Mouse (Mus musculus): ENCODE results near the gene BC030870. TPM values are rescaled to one million over a fixed set of nuclear protein-coding genes. Genes with fewer than 3 reads are reported as not detected.

BC030870 gene
- polyA plus RNA-seq, 1 experiment from 2014 or later = not detected

DNA sequence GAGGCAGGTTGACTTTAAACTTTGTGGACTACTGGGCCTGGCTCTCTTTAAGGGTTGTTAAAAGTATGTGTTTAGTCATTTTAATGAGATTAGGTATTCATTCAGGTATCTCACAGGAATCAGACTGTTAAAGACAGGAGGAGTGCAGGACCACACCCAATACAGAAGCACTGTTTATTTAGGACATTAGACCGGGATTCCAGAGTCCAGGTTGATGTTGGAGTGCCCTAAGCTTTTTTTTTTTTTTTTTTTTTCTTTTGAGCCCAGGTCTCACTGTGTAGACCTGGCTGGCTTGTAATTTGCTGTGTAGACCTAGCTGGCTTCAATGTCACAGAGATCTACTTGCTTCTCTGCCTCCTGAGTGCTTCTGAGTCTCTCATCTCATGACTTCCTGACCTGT is 3.3 kb downstream of the BC030870 start:
- Histone ChIP-seq H3K4me3 (ENCODE audit: low read depth, low read length) (no peak overlapping the region), H3K9ac (ENCODE audit: low read length) (no peak overlapping the region), H3K4me1 (ENCODE audit: control insufficient read depth, insufficient read depth, low read length) (no peaks in the 10 kb centered on the region), H3K4me2 (ENCODE audit: low read depth, severe bottlenecking) (no peak overlapping the region), H3K9me3 (ENCODE audit: control insufficient read depth, low read length) (no peaks in the 10 kb centered on the region), H3K27me3 (ENCODE audit: control insufficient read depth, insufficient read depth, low read length) (no peaks in the 10 kb centered on the region), H3K36me3 (ENCODE audit: control insufficient read depth, insufficient read depth, low read length) (no peaks in the 10 kb centered on the region), H3K27ac (replicated peaks; ENCODE audit: low read depth, low read length) (no peak overlapping the region)
- ATAC-seq (ENCODE audit: insufficient number of reproducible peaks, low FRiP score, low TSS enrichment, low read depth) (no peak), DNase-seq (ENCODE audit: low spot score) (no peak)
- WGBS = 81% methylated on average over 1 of the region's 1 CpGs

DNA sequence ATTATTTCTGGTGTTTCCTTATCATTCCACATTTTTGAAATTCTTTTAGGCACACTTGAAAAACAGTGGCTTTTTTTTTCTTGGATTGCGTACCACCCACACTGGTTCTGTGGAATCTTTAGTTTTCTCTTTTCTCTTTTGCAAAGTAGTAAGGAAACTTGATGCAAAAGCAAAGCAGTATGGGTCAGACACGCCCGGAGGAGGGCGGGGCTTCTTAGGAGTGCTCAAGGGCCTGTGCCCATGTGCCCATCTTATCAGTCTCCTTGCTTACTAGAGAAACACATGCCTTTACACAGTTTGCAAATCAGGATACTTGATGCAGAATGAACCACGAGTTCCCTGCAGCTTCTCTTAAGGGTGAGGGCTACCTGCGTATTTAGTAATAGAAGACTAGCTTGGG is 17.3 kb downstream of the BC030870 start:
- Histone ChIP-seq H3K4me1 (ENCODE audit: control insufficient read depth, insufficient read depth, low read length) (no peaks in the 10 kb centered on the region), H3K27me3 (ENCODE audit: control insufficient read depth, insufficient read depth, low read length) (no peaks in the 10 kb centered on the region), H3K27ac (replicated peaks; ENCODE audit: low read depth, low read length) (no peak overlapping the region), H3K36me3 (ENCODE audit: control insufficient read depth, insufficient read depth, low read length) (no peaks in the 10 kb centered on the region), H3K9ac (ENCODE audit: low read length) (no peak overlapping the region), H3K4me2 (ENCODE audit: low read depth, severe bottlenecking) (no peak overlapping the region), H3K4me3 (ENCODE audit: low read depth, low read length) (no peak overlapping the region), H3K9me3 (ENCODE audit: control insufficient read depth, low read length) (no peaks in the 10 kb centered on the region)
- 81% methylated on average over 6 of the region's 6 CpGs for WGBS
- ATAC-seq (ENCODE audit: insufficient number of reproducible peaks, low FRiP score, low TSS enrichment, low read depth) (no peak), DNase-seq (ENCODE audit: low spot score) (no peak)

DNA sequence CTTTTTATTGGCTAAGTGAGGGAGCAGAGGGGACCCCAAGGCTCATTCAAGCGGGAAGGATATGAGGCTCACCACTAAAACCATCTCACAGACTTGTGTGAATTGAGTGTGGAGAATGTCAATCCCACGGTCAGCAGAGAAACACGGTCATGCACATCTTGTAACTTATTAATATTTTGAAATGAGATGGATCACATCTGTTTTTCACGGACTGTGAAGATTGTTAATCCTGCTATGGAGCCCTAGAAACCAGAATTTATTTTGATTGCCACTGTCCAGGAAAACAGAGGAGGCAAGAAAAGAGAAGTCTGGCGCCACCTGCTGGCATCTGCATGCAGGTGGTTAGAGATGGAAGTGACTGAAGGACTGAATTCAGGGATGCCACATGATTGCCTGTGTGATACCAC is 19.1 kb downstream of the BC030870 start:
- no peaks in the 10 kb centered on the region for H3K36me3 ChIP-seq (ENCODE audit: control insufficient read depth, insufficient read depth, low read length)
- H3K4me3 ChIP-seq (ENCODE audit: low read depth, low read length) = no peak overlapping the region
- no peaks in the 10 kb centered on the region for H3K4me1 ChIP-seq (ENCODE audit: control insufficient read depth, insufficient read depth, low read length)
- DNase-seq (ENCODE audit: low spot score) = peak; percentile 88
- 37% methylated on average over 5 of the region's 5 CpGs for WGBS
- no peak overlapping the region for H3K27ac ChIP-seq (replicated peaks; ENCODE audit: low read depth, low read length)
- H3K9me3 ChIP-seq (ENCODE audit: control insufficient read depth, low read length) = no peaks in the 10 kb centered on the region
- H3K4me2 ChIP-seq (ENCODE audit: low read depth, severe bottlenecking) = no peak overlapping the region
- ATAC-seq (ENCODE audit: insufficient number of reproducible peaks, low FRiP score, low TSS enrichment, low read depth) = 0 out of 2 replicates have a peak, but pooled peaks have one; percentile 46
- no peak overlapping the region for H3K9ac ChIP-seq (ENCODE audit: low read length)
- H3K27me3 ChIP-seq (ENCODE audit: control insufficient read depth, insufficient read depth, low read length) = no peaks in the 10 kb centered on the region

DNA sequence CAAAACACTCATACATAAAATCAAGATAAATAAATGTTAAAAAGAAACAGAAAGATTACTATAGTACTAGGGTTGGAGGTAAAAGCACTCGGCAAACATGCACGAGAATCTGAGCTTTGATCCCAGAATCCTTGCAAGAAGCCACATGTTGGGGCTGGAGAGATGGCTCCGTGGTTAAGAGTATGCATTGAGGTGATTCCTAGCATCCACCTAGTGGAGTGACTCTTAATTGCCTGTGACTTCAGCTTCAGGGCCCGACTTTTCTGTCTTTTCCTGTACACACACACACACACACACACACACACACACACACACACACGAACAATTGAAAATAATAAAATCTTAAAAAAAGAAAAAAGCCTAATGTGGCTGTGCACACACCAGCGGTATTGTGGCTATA is 20.4 kb downstream of the BC030870 start:
- no peak overlapping the region for H3K4me3 ChIP-seq (ENCODE audit: low read depth, low read length)
- DNase-seq (ENCODE audit: low spot score) (no peak), ATAC-seq (ENCODE audit: insufficient number of reproducible peaks, low FRiP score, low TSS enrichment, low read depth) (no peak)
- H3K4me2 ChIP-seq (ENCODE audit: low read depth, severe bottlenecking) = no peak overlapping the region
- no peak overlapping the region for H3K27ac ChIP-seq (replicated peaks; ENCODE audit: low read depth, low read length)
- H3K9ac ChIP-seq (ENCODE audit: low read length) = no peak overlapping the region
- no peaks in the 10 kb centered on the region for H3K4me1 ChIP-seq (ENCODE audit: control insufficient read depth, insufficient read depth, low read length)
- no peaks in the 10 kb centered on the region for H3K36me3 ChIP-seq (ENCODE audit: control insufficient read depth, insufficient read depth, low read length)
- WGBS = 72% methylated on average over 6 of the region's 6 CpGs
- H3K27me3 ChIP-seq (ENCODE audit: control insufficient read depth, insufficient read depth, low read length) = no peaks in the 10 kb centered on the region
- no peaks in the 10 kb centered on the region for H3K9me3 ChIP-seq (ENCODE audit: control insufficient read depth, low read length)

GRCm38 (mm10) chr8:65107936-65108718 is 21.2 kb downstream of the BC030870 start:
- Histone ChIP-seq H3K9ac (ENCODE audit: low read length) (no peak overlapping the region), H3K27ac (replicated peaks; ENCODE audit: low read depth, low read length) (no peak overlapping the region), H3K36me3 (ENCODE audit: control insufficient read depth, insufficient read depth, low read length) (no peaks in the 10 kb centered on the region), H3K9me3 (ENCODE audit: control insufficient read depth, low read length) (no peaks in the 10 kb centered on the region), H3K4me2 (ENCODE audit: low read depth, severe bottlenecking) (no peak overlapping the region), H3K4me1 (ENCODE audit: control insufficient read depth, insufficient read depth, low read length) (no peaks in the 10 kb centered on the region), H3K4me3 (ENCODE audit: low read depth, low read length) (no peak overlapping the region), H3K27me3 (ENCODE audit: control insufficient read depth, insufficient read depth, low read length) (no peaks in the 10 kb centered on the region)
- no peak for DNase-seq (ENCODE audit: low spot score)
- no peak for ATAC-seq (ENCODE audit: insufficient number of reproducible peaks, low FRiP score, low TSS enrichment, low read depth)
- 93% methylated on average over 25 of the region's 25 CpGs for WGBS

DNA sequence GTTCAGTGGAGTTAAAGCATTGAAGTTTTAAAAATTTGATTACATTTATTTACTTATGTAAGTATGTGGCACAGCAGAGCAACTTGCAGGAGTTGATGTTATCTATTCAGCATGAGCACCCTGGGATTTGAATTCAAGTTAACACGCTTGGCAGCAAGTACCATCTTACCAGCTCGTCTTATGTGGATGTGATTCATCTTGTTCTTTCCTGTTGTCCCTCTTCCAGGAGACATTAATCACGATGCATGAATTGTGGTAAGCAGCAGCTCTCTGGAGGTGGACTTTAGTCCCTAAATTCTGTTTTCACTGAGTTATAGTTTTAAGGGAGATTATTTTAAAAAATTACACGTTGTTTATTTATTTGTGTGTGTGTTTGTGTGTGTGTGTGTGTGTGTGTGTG is 25.3 kb downstream of the BC030870 start:
- Histone ChIP-seq H3K4me3 (ENCODE audit: low read depth, low read length) (no peak overlapping the region), H3K4me1 (ENCODE audit: control insufficient read depth, insufficient read depth, low read length) (no peaks in the 10 kb centered on the region), H3K9ac (ENCODE audit: low read length) (no peak overlapping the region), H3K4me2 (ENCODE audit: low read depth, severe bottlenecking) (no peak overlapping the region), H3K27me3 (ENCODE audit: control insufficient read depth, insufficient read depth, low read length) (no peaks in the 10 kb centered on the region), H3K27ac (replicated peaks; ENCODE audit: low read depth, low read length) (no peak overlapping the region), H3K9me3 (ENCODE audit: control insufficient read depth, low read length) (no peaks in the 10 kb centered on the region; the same call in 1 of the 2 replicates), H3K36me3 (ENCODE audit: control insufficient read depth, insufficient read depth, low read length) (no peaks in the 10 kb centered on the region)
- 78% methylated on average over 4 of the region's 4 CpGs for WGBS
- no peak for ATAC-seq (ENCODE audit: insufficient number of reproducible peaks, low FRiP score, low TSS enrichment, low read depth)
- no peak for DNase-seq (ENCODE audit: low spot score)

- H3K4me3 ChIP-seq (ENCODE audit: low read depth, low read length) = no peak overlapping the region
- DNase-seq (ENCODE audit: low spot score) = no peak
- H3K4me2 ChIP-seq (ENCODE audit: low read depth, severe bottlenecking) = no peak overlapping the region
- H3K36me3 ChIP-seq (ENCODE audit: control insufficient read depth, insufficient read depth, low read length) = no peaks in the 10 kb centered on the region
- H3K9me3 ChIP-seq (ENCODE audit: control insufficient read depth, low read length) = no peaks in the 10 kb centered on the region; the same call in 1 of the 2 replicates
- 87% methylated on average over 7 of the region's 7 CpGs for WGBS
- no peaks in the 10 kb centered on the region for H3K27me3 ChIP-seq (ENCODE audit: control insufficient read depth, insufficient read depth, low read length)
- no peak overlapping the region for H3K9ac ChIP-seq (ENCODE audit: low read length)
- ATAC-seq (ENCODE audit: insufficient number of reproducible peaks, low FRiP score, low TSS enrichment, low read depth) = no peak
- H3K4me1 ChIP-seq (ENCODE audit: control insufficient read depth, insufficient read depth, low read length) = no peaks in the 10 kb centered on the region
- no peak overlapping the region for H3K27ac ChIP-seq (replicated peaks; ENCODE audit: low read depth, low read length)
These were observed 25.7 kb downstream of the BC030870 start for GRCm38 (mm10) chr8:65103632-65104031.

GRCm38 (mm10) chr8:65099735-65100134 is 29.6 kb downstream of the BC030870 start:
- WGBS = 73% methylated on average over 3 of the region's 3 CpGs
- ATAC-seq (ENCODE audit: insufficient number of reproducible peaks, low FRiP score, low TSS enrichment, low read depth) (no peak), DNase-seq (ENCODE audit: low spot score) (no peak)
- Histone ChIP-seq H3K4me2 (ENCODE audit: low read depth, severe bottlenecking) (no peak overlapping the region), H3K4me3 (ENCODE audit: low read depth, low read length) (no peak overlapping the region), H3K27ac (replicated peaks; ENCODE audit: low read depth, low read length) (no peak overlapping the region), H3K27me3 (ENCODE audit: control insufficient read depth, insufficient read depth, low read length) (no peaks in the 10 kb centered on the region), H3K4me1 (ENCODE audit: control insufficient read depth, insufficient read depth, low read length) (no peaks in the 10 kb centered on the region), H3K9ac (ENCODE audit: low read length) (no peak overlapping the region), H3K36me3 (ENCODE audit: control insufficient read depth, insufficient read depth, low read length) (no peaks in the 10 kb centered on the region), H3K9me3 (ENCODE audit: control insufficient read depth, low read length) (no peaks in the 10 kb centered on the region; the same call in 1 of the 2 replicates)

Data from limb, embryonic 11.5 days (tissue).